Mouse (Mus musculus) ES-Bruce4 (cell line): ENCODE results near the gene Trim60. TPM values are rescaled to one million over a fixed set of nuclear protein-coding genes. Genes with fewer than 3 reads are reported as not detected.
"Not testable (repeated sequence)": the region's sequence is repeated elsewhere in the genome, so short reads cannot be mapped to it uniquely, and the experiment has no call there.

Source experiments
- H3K27ac ChIP-seq: 2 replicates; pipeline ENCODE4 v1.5.1; 2012; ENCODE audit warnings: low read length, inconsistent platforms; ENCODE audit not compliant: insufficient read depth
- H3K27me3 ChIP-seq: 2 replicates; pipeline ENCODE4 v1.6.1; 2012; ENCODE audit warnings: mild to moderate bottlenecking, low read length, inconsistent platforms; ENCODE audit not compliant: control insufficient read depth, poor library complexity, insufficient read depth, severe bottlenecking
- H3K36me3 ChIP-seq: 2 replicates; pipeline ENCODE4 v1.6.1; 2012; ENCODE audit warnings: inconsistent platforms, mild to moderate bottlenecking, low read length, moderate library complexity; ENCODE audit not compliant: control insufficient read depth, poor library complexity, insufficient read depth, severe bottlenecking
- H3K4me1 ChIP-seq: one replicate; pipeline ENCODE4 v1.8.1; 2011; ENCODE audit warnings: low read length; ENCODE audit not compliant: control insufficient read depth, insufficient read depth
- H3K4me3 ChIP-seq: 2 replicates; pipeline ENCODE4 v1.5.1; 2011; ENCODE audit warnings: low read depth, mild to moderate bottlenecking, low read length
- H3K9ac ChIP-seq: 2 replicates; pipeline ENCODE4 v1.6.1; 2012; ENCODE audit warnings: low read depth, mild to moderate bottlenecking, inconsistent platforms; ENCODE audit not compliant: poor library complexity, severe bottlenecking
- H3K9me3 ChIP-seq: replicated peaks from 2 replicates; pipeline ENCODE4 v1.6.1; 2012; ENCODE audit warnings: mild to moderate bottlenecking, low read length, inconsistent platforms; ENCODE audit not compliant: control insufficient read depth, poor library complexity, insufficient read depth, severe bottlenecking
- CTCF ChIP-seq: IDR thresholded peaks from one replicate; pipeline ENCODE4 v1.8.1; 2011; ENCODE audit warnings: low read depth, low read length
- EP300 ChIP-seq: IDR thresholded peaks from 2 replicates; pipeline ENCODE4 v1.6.1; 2011; ENCODE audit warnings: low read depth, low read length; ENCODE audit not compliant: insufficient read depth
- POLR2A ChIP-seq: IDR thresholded peaks from one replicate; pipeline ENCODE4 v1.8.1; 2011; ENCODE audit warnings: low read length; ENCODE audit not compliant: insufficient read depth
- polyA plus RNA-seq: library from polyadenylated mRNA; stranded (reverse); fragments of >200 nt; gene quantifications from 2 replicates; pipeline ENCODE4 v1.2.4, GENCODE M21; 2011; ENCODE audit warnings: low read depth; ENCODE audit not compliant: missing spikeins, insufficient read depth, insufficient read length

The Trim60 gene
- polyA plus RNA-seq, 1 experiment: 0.37 TPM

- Histone ChIP-seq H3K36me3 (peaks cover 18% of the 10 kb centered on the region), H3K4me3 (no peak overlapping the region), H3K9me3 (no peaks in the 10 kb centered on the region), H3K9ac (no peak overlapping the region), H3K4me1 (no peaks in the 10 kb centered on the region), H3K27ac (no peak overlapping the region), H3K27me3 (no peaks in the 10 kb centered on the region)
- TF ChIP-seq POLR2A (no peak), CTCF (peak; percentile 66)
Observed at GRCm38 (mm10) chr8:65028959-65029686, 10.7 kb upstream of the Trim60 start.

- Histone ChIP-seq H3K27ac (no peak overlapping the region), H3K36me3 (peaks cover 8% of the 10 kb centered on the region), H3K9ac (no peak overlapping the region), H3K4me3 (no peak overlapping the region), H3K27me3 (no peaks in the 10 kb centered on the region), H3K9me3 (peaks cover 7% of the 10 kb centered on the region), H3K4me1 (no peaks in the 10 kb centered on the region)
- no peak for TF ChIP-seq EP300
- TF ChIP-seq CTCF: no peak
Observed at GRCm38 (mm10) chr8:65022485-65022884, 4.1 kb upstream of the Trim60 start.

DNA sequence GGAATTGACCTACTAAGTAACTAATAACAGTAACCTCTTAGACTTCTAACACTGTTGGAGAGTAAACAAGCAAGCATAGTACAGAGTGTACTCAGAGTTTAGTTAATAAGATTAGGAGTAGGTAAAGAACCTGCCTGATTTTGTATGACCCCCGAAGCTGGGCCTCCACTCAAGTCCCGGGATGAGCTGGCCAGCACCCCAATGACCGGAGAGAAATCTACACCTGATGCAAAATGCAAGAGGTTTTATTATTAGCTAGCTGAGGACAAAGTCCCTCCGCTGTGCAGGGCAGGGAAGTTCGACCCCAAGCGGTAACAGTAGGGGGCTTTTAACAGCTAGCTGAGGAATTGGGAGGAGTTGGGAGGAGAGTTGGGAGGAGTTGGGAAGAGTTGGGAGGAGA, 10.8 kb downstream of the Trim60 start:
- H3K9ac ChIP-seq, H3K9me3 ChIP-seq, H3K27ac ChIP-seq, H3K36me3 ChIP-seq, H3K27me3 ChIP-seq, H3K4me1 ChIP-seq, H3K4me3 ChIP-seq: not testable (repeated sequence)

DNA sequence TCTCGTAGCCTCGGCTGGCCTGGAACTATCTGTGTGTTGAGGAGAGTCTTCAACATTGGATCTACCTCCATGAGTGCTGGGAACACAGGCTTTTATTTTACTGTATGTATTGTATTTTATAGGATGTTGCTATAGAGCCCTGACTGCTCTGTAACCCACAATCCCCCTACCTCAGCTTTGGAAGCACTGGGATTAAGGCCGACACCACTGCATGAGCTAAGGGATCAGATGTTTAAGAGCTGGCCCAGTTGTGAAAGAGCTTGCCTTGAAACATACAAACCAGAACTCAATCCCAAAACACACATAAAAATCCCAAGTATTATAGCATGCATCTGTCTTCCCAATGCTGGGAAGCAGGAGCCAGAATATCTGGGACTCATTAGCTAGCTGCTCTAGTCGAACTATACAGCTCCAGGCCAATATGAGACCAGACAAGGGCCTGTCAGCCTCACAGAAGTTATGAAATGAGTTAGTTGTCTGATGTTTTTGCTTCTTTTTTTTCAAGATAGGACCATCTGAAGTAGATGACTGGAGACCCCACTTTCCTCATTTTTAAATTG, 19.5 kb downstream of the Trim60 start:
- Histone ChIP-seq H3K9me3 (no peaks in the 10 kb centered on the region), H3K9ac (no peak overlapping the region), H3K27ac (no peak overlapping the region), H3K27me3 (no peaks in the 10 kb centered on the region), H3K4me3 (no peak overlapping the region), H3K36me3 (no peaks in the 10 kb centered on the region), H3K4me1 (no peaks in the 10 kb centered on the region)
- TF ChIP-seq POLR2A: no peak
- TF ChIP-seq CTCF: no peak
- no peak for TF ChIP-seq EP300

- no peak within 1 kb of the TSS for H3K27ac ChIP-seq
- no peaks in the 10 kb centered on the region for H3K36me3 ChIP-seq
- no peaks in the 10 kb centered on the region for H3K27me3 ChIP-seq
- no peak within 1 kb of the TSS for H3K9ac ChIP-seq
- no peak for TF ChIP-seq CTCF
- no peak for TF ChIP-seq EP300
- TF ChIP-seq POLR2A: no peak
- no peaks in the 10 kb centered on the region for H3K9me3 ChIP-seq
- no peak within 1 kb of the TSS for H3K4me3 ChIP-seq
- no peaks in the 10 kb centered on the region for H3K4me1 ChIP-seq
Observed at GRCm38 (mm10) chr8:64987731-64988130, 30.7 kb downstream of the Trim60 start, which contains the start of gene Trim75. Gene Trim75, minus strand, starts transcription at chr8:64987831.

DNA sequence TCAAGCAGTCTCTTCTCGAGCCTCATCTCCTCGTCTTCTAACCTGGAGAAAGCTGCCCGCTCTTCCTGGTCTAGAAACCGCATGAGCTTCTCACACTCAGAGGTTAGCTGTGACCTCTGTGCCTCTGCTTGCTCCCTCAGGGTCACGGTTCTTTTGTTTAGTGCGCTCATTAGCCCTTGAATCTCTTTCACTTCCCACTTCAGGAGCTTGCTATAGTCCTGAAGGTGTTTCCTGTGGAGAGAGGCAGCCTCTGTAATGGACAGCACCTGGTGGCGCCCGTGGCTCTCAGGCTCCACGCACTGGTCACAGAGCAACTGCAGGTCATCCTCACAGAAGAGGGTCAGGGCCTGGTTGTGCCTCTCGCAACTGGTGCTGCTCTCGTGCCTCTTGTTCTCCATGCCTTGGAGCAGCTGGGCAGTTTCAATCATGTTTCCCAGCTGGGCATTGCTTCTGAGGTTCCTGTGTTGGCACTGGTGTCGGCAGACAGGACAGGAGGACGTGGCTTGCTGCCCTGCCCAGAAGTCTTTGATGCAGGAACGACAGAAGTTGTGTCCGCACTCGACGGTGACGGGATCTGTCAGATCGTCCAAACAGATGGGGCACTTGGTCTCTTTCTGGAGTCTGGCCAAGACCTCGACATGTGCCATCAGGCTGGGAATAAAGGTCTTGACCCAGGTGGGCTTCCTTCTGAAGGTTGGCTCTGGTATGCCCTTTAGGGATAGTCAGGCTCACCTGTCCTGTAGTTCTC, 35.1 kb downstream of the Trim60 start:
- TF ChIP-seq CTCF (no peak), EP300 (no peak), POLR2A (no peak)
- no peaks in the 10 kb centered on the region for H3K27me3 ChIP-seq

More for the DNA sequence above, 35.1 kb downstream of the Trim60 start:
- Histone ChIP-seq H3K36me3 (no peaks in the 10 kb centered on the region), H3K9ac (no peak overlapping the region), H3K9me3 (no peaks in the 10 kb centered on the region), H3K4me3 (no peak overlapping the region), H3K27ac (no peak overlapping the region), H3K4me1 (no peaks in the 10 kb centered on the region)
